Mouse (Mus musculus): Measurements from ENCODE around the gene Npw. TPM values are rescaled to one million over a fixed set of nuclear protein-coding genes. Genes with fewer than 3 reads are reported as not detected.

Gene Npw
- polyA plus RNA-seq, 3 experiments from 2014 or later, result not detected

DNA sequence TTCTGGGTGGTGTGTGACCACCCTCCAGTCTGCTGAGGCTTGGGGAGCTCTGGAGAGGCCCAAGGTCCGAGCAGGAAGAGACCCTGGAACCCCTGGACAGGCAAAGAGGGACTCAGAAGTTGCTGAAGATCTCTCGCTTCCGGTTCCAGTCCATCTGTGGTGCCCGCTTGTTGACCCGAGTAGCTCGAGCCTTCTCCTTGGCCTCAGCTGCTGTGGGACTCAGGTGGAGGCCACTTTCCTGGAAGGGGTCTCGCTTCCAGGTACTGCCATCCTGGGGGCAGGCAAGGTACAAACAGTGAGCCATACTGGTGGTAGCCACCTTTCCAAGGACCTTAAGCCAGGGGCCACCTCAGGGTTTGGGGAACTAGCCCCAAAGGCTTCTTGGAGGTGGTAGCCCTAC, 18.1 kb downstream of the Npw start:
- ATAC-seq, result no peak

DNA sequence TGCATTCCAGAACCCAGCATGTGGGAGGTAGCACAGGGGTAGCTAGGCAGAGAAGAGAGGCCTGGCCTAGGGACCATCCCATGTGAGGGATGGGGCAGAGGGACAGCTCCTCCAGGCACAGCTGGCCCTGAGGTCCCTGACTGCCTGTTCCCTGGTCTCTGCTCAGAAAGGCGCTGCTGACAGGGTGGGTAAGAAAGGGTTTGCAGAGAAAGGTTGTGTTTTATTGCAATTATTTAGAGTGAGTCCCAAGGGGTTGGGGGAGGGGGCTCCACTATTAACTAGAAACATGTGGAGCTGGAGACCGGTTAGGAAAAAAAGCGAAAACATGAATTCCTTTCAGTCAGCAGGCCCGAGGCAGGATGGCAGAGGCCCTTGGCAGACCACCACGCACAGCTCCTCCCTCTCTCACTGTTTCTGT, 18.7 kb downstream of the Npw start:
- no peak for ATAC-seq

DNA sequence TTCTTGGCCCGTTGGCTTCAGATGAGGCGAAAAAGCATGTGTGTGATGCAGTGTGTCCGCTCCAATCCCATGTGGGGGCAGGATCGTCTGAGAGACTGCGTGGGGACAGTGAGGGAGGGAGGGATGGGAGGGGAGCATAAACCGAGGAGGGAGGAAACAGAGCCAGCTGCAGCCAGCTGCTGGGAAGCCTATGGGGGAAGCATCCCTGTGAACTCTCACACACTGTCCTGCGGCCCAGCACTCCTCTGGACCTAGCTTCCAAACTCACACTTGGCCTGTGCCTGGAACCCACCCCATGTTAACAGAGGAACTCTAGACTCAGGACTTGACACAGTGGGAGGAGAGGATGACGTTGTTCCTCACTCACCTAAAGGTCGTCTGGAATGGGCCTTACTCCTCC, 19.4 kb downstream of the Npw start:
- ATAC-seq, result no peak

DNA sequence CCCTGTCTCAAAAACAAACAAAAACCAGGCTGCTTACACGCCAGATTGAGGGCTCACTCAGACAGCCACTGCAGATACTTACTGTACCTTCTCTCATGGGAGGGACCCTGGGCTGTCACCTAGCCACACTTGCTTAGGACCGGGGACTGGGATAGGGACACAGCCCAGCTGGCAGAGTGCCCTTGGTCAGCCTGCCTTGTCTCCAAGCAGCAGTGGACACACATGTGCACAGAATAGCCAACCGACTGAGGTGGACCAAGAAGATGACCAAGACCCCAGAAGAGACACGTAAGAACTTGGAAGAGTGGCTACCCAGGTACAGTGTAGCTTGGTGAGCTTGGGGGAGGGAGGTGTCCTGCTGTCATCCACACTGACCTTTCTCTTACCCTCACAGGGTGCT, 20.0 kb downstream of the Npw start:
- ATAC-seq, result no peak

DNA sequence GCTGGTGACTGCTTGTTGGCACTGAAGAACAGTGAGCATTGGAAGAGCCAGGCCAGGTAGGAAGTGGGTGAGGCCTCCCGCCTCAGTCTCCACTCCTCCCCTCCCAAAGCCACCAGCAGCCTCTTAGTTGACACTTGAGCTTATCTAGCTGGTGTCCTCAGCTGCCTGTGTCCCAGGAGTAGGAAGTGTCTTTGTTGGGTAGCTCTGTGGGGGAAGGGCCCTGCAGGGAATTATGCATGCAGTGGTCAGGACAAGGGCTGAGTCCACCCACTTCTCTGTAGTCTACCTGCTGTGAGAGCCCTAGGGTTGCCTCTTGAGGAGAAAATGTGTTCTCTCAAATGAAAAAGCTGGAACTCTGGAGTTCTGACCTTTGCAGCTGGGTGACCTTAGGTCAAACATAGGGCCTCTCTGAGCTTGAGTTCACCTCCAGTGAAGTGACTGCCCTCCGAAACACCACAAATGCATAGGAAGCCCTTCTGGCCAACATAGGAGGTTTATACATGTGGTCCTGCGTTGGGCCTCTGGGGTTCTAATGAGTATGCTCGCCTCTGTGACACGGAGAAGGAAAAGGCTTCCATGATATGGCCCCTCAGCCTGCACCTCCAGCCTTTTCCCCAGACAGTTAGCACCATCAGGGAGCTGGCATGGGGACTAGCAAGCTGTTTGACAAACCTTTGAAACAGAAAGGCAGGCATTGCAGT, 21.3 kb downstream of the Npw start:
- ATAC-seq, result no peak

DNA sequence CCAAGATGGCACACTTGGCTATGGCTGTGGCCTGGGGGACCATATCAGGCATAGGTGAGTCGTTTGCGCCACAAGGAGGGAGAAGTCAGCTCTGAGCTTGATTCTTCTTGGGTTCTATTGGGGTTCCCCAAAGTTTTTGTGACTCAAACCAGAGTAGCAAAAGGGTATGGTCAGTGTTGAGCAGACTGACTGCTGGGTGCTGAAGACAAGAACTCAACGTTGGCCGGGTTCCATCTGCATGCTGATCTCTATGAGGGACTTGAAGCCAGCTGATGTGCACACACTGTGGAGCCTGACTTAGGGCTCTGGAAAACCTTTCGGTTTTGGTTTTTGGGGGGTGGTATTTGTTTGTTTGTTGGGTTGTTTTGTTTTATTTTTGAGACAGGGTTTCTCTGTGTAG, 22.6 kb downstream of the Npw start:
- no peak for ATAC-seq

DNA sequence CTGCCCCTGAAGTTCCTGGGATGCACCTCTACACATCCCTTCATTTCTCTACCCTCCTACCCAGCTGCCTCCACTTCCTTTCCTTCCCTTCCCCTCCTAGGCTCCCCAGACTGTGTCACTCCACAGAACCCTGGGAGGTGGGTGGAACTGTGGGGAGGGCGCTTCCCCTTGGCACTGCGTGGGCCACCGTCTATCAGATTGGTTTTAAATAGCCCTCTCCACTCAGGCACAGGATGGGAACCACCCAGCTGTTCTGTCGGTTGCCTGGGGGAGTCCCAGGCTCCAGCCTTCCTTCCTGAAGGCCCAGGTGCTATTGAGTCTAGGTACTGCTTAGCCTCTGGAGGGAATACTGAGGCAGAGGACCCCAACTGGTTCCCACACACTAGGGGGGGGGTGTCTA, 23.2 kb downstream of the Npw start:
- ATAC-seq, result no peak

DNA sequence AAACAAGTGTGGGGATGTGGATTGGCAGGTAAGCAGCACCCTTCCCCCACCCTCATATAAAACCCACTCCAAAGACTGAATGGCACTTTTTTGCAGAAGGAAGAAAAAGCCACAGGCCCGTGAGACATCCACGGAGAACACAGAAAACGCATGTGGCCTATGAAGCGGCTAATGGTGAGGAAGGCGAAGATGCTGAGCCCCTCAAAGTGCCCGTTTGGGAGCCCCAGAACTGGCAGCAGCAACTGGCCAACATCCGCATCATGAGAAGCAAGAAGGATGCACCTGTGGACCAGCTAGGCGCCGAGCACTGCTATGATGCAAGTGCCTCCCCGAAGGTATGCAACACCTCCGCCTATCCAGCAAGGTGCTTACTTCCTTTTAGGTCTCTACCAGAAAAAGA, 24.4 kb downstream of the Npw start:
- ATAC-seq, result no peak

DNA sequence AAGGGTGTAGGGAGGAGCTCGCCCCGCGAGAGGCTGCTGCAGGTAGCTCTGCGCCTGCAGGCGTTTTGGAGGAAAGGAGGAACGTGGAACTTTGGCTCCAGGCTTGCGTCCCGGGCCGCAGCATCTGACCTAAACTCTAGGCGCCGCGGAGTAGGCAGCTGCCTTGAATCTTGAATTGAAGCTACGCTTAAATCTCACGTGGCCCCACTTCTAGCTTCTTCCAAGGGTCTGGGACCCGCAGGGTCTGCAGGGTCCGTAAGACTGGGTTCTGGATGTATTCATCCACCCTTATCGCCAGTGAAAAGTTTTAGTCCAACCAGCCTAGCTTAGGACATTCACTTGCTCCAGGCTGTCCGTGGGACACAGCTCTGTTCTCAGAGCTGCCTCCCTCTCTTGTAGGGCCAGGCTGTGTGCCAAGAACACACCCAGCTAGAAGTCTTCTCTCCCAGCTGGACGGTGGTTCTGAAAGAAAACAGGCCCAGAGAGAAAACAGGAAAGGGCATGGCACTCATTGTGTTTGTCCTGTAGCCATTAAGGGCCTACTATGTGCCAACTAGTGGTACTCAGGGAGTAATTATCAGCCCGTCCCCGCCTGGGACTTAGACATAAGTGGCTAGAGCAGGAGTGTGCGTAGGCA, 25.3 kb downstream of the Npw start:
- no peak for ATAC-seq

DNA sequence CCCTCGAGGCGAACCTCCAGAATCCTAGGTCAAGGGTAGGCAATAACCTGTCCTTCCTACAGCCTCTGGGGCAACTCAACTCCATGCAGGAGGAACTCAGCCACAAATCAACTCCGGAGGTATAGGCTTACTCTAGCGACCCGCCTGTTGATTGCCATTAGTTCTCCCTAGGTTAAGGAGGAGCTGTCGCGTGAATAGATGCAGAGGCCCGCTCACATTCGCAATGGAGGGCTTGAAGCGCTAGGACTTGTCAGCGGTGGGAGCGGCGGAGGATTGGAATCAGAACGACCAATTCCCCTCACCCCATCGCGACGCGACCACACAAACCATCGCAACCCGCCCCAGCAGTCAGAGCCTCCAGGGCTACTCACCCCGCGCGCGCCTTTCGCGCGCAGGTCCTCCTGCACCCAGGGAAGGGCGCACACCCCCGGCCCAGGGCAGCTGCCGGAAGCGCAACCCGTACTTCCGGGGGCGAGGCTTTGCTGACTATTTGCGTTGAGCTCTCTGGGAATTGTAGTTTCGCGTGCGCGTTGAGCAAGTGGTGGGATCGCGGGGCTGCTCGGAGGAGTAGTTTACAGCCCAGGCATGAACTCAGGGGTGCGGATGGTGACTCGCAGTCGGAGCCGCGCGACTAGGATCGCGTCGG, 26.0 kb downstream of the Npw start, which contains the start of the genes Tsc2 and Nthl1:
Gene Tsc2, minus strand, starts transcription at position 464 of the 646 bp plus-strand sequence.
Gene Nthl1, plus strand, starts transcription at position 514 of the 646 bp plus-strand sequence.
- ATAC-seq, result peak; percentile 97

DNA sequence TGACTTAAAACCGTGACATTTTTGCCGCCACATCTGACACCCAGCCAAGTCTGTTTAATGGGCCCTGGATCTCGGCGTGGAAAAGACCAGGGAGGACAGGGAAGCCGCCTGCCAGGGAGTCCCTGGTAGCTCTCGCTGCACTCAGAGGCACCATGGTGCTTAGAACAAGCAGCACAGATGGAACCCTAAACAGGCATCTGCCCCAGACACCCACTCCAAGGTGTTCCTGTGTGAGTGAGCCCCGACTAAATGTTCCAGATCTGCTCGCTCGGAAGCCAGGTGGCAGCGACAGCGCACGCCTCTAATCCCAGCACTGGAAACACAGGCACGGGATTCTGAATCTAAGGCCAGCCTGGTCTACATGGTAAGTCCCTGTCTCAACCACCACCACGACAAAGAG, 28.2 kb downstream of the Npw start:
- no peak for ATAC-seq

DNA sequence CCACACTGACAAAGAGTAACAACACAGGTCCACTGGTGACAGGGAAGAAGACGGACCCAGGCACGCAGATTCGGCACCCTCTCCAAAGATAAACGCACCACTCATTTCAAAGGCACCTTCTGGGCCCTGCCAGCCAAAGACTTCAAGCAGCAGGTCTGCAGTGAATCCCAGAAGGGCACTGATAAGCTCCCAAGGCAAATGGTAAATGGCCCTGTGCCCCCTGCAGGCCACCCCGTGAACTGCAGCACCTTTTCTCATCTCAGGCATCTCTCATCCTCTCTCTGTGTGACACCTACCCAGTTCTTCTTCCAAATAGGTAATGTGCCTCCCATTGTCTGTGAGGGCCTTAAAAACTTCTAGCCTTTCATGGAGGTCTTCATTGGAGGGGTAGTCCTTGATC, 29.6 kb downstream of the Npw start:
- no peak for ATAC-seq

DNA sequence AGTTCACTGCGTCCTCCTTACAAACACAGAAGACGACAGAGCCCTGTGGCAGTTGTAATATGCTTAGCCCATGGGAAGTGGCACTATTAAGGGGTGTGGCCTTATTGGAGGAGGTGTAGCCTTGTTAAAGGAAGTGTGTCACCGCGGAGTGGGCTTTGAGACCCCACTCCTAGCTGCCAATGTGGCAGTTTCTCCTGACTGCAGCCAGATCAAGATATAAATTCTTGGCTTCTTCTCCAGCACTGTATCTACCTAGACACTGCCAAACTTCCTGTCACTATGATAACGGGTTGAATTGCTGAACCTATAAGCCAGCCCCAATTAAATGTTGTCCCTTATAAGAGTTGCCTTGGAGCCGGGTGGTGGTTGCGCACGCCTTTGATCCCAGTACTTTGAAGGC, 32.8 kb downstream of the Npw start:
- ATAC-seq, result no peak

DNA sequence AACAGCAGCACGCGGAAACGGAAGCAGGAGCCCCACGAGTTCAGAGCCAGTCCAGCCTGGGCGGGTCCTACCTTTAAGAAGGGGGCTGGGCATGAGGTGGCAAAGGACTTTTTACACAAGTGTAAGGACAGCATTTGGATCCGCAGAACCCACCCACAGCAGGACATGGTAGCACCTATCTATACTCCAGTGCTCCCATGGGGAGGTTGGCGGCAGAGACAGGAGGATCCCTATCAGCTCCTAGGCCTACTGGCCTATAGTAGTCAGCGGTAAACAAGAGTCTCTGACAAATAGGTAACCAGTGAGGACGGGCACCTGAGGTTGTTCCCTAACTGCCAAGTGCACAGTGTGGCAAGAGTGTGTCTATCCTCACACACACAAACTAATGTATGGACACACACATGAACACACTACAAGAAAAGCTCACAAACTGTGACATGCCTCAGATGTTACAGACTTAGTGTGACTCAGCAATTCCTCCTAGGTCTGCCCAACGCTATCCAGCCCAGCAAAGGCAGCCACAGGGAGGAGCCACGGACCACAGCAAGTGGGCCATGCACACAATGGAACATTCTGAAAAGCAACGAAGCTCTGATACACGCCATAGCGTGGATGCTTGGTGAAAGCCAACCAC, 40.6 kb downstream of the Npw start:
- ATAC-seq, result no peak

DNA sequence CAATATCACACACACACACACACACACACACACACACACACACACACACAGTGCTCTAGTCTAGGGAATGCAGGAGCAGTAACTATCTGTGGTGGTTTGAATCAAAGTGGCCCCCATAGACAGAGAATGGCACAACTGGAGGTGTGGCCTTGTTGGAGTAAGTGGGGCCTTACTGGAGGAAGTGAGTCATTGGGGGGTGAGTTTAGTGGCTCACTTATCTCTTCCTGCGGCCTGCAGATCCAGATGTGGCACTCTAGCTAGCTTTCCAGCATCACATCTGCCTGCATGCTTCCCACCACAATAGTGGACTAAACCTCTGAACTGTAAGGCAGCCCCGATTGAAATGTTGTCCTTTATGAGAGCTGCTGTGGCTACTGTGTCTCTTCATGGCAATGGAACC, 47.5 kb downstream of the Npw start:
- no peak for ATAC-seq

DNA sequence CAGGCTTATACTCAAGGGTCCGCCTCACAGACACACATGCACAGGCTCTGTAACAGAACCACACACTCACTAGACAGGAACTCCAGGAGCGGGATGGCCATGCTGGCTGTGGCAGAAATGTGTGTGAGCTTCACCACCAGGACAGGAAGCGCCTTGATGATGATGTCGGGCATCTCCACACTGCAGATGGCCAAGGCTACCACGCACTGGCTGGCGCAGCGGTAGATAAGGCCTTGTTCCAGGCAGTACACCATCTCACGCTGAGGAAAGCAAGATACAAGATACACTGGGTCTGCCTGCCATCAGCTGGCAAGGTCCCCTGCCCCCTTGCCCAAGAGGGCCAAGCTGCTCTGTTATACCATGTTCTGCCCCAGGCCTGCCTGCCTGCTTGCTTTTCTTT, 49.4 kb downstream of the Npw start:
- no peak for ATAC-seq

DNA sequence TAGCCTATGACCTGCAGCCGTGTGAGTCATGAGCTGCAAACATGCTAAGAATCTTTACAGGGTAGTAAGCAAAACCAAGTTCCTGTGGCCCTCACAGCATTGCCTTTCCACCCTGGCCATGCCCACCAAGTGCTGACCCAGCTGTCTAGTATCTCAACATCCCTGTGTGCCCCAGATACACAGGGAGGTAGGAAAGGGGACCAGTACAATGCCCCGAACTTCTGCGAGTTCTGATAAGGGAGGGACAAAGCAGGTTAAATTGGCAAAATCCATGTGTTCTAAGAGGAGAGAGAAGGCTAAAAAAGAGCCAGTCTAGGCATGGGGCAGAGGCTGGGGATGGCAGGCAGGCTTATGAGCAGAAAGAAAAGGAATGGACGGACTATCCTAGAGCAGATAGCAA, 49.9 kb downstream of the Npw start:
- ATAC-seq, result no peak

Other genes with a start within 250 kb of the Npw start
- gene Rnps1, start 243.9 kb downstream of the Npw start, polyA plus RNA-seq (2017; shearing (Covaris generic)), result 100 to 1,000 TPM; 118 to 138 (median 130) TPM
- 10 to 100 TPM; 52.4 to 61.7 (median 59.7) TPM for gene Eci1, start 231.8 kb downstream of the Npw start, polyA plus RNA-seq (2017; shearing (Covaris generic))
- 1 to 10 TPM; 2.9 to 6.5 (median 4.8) TPM for gene Dnase1l2, start 215.4 kb downstream of the Npw start, polyA plus RNA-seq (2017; shearing (Covaris generic))
- gene E4f1, start 188.1 kb downstream of the Npw start, polyA plus RNA-seq (2017; shearing (Covaris generic)), result 10 to 100 TPM; 22.1 to 49.8 (median 23.6) TPM
- gene Pgp, start 188.1 kb downstream of the Npw start, polyA plus RNA-seq (2017; shearing (Covaris generic)), result 1 to 10 TPM; 3.5 to 6.9 (median 4.6) TPM
- not detected for gene Bricd5, start 184.6 kb downstream of the Npw start, polyA plus RNA-seq (2017; shearing (Covaris generic))
- 10 to 100 TPM; 14.0 to 14.9 (median 14.5) TPM for gene Mlst8, start 179.4 kb downstream of the Npw start, polyA plus RNA-seq (2017; shearing (Covaris generic))
- under 1 TPM in 2 of 3 experiments, not detected in 1; 0.16 to 0.23 TPM for gene Caskin1, start 169.9 kb downstream of the Npw start, polyA plus RNA-seq (2017; shearing (Covaris generic))
- 10 to 100 TPM; 45.5 to 54.2 (median 53.7) TPM for gene Traf7, start 130.5 kb downstream of the Npw start, polyA plus RNA-seq (2017; shearing (Covaris generic))
- gene Rab26, start 124.2 kb downstream of the Npw start, polyA plus RNA-seq (2017; shearing (Covaris generic)), result 1 to 10 TPM; 1.1 to 6.5 (median 2.0) TPM
- 10 to 100 TPM in 2 of 3 experiments, 1 to 10 TPM in 1; 9.9 to 32.6 (median 22.6) TPM for gene Pkd1, start 108.6 kb downstream of the Npw start, polyA plus RNA-seq (2017; shearing (Covaris generic))
- 10 to 100 TPM; 17.0 to 17.7 (median 17.1) TPM for gene Tsc2, start 25.8 kb downstream of the Npw start, polyA plus RNA-seq (2017; shearing (Covaris generic))
- gene Nthl1, start 25.8 kb downstream of the Npw start, polyA plus RNA-seq (2017; shearing (Covaris generic)), result 1 to 10 TPM; 2.0 to 4.8 (median 2.8) TPM
- not detected for gene Slc9a3r2, start 8.1 kb downstream of the Npw start, polyA plus RNA-seq (2017; shearing (Covaris generic))
- gene Zfp598, start 11.2 kb upstream of the Npw start, polyA plus RNA-seq (2017; shearing (Covaris generic)), result 1 to 10 TPM; 4.1 to 5.8 (median 5.4) TPM
- 1 to 10 TPM in 2 of 3 experiments, under 1 TPM in 1; 0.51 to 5.4 (median 1.7) TPM for gene Syngr3, start 31.5 kb upstream of the Npw start, polyA plus RNA-seq (2017; shearing (Covaris generic))
- gene Gfer, start 37.7 kb upstream of the Npw start, polyA plus RNA-seq (2017; shearing (Covaris generic)), result 10 to 100 TPM; 10.2 to 18.4 (median 13.1) TPM
- 1 to 10 TPM; 1.8 to 3.5 (median 2.7) TPM for gene Noxo1, start 37.8 kb upstream of the Npw start, polyA plus RNA-seq (2017; shearing (Covaris generic))
- 10 to 100 TPM; 29.5 to 55.4 (median 32.2) TPM for gene Tbl3, start 49.2 kb upstream of the Npw start, polyA plus RNA-seq (2017; shearing (Covaris generic))
- gene Rnf151, start 59.6 kb upstream of the Npw start, polyA plus RNA-seq (2017; shearing (Covaris generic)), result not detected
- 100 to 1,000 TPM; 452 to 883 (median 453) TPM for gene Rps2, start 59.7 kb upstream of the Npw start, polyA plus RNA-seq (2017; shearing (Covaris generic))
- gene Ndufb10, start 66.0 kb upstream of the Npw start, polyA plus RNA-seq (2017; shearing (Covaris generic)), result 100 to 1,000 TPM; 234 to 249 (median 238) TPM
- not detected for gene Rpl3l, start 69.4 kb upstream of the Npw start, polyA plus RNA-seq (2017; shearing (Covaris generic))
- 10 to 100 TPM; 27.2 to 34.4 (median 28.6) TPM for gene Msrb1, start 78.2 kb upstream of the Npw start, polyA plus RNA-seq (2017; shearing (Covaris generic))
- not detected for gene Hs3st6, start 94.5 kb upstream of the Npw start, polyA plus RNA-seq (2017; shearing (Covaris generic))
- not detected for gene Meiob, start 145.8 kb upstream of the Npw start, polyA plus RNA-seq (2017; shearing (Covaris generic))
- 10 to 100 TPM; 24.3 to 30.5 (median 25.2) TPM for gene Hagh, start 181.7 kb upstream of the Npw start, polyA plus RNA-seq (2017; shearing (Covaris generic))
- gene Fahd1, start 191.9 kb upstream of the Npw start, polyA plus RNA-seq (2017; shearing (Covaris generic)), result 1 to 10 TPM; 1.4 to 2.3 (median 2.0) TPM
- not detected for gene Igfals, start 207.5 kb upstream of the Npw start, polyA plus RNA-seq (2017; shearing (Covaris generic))
- gene Nubp2, start 227.9 kb upstream of the Npw start, polyA plus RNA-seq (2017; shearing (Covaris generic)), result 100 to 1,000 TPM in 1 of 3 experiments, 10 to 100 TPM in 2; 75.5 to 104 (median 88.6) TPM
- 10 to 100 TPM; 48.5 to 53.2 (median 49.1) TPM for gene Spsb3, start 228.2 kb upstream of the Npw start, polyA plus RNA-seq (2017; shearing (Covaris generic))
- 10 to 100 TPM; 16.4 to 26.2 (median 26.1) TPM for gene Eme2, start 236.6 kb upstream of the Npw start, polyA plus RNA-seq (2017; shearing (Covaris generic))
- 10 to 100 TPM; 68.7 to 85.6 (median 71.2) TPM for gene Mrps34, start 236.7 kb upstream of the Npw start, polyA plus RNA-seq (2017; shearing (Covaris generic))
- gene Nme3, start 238.0 kb upstream of the Npw start, polyA plus RNA-seq (2017; shearing (Covaris generic)), result 10 to 100 TPM; 39.8 to 50.7 (median 45.7) TPM